Mouse (Mus musculus) kidney, adult 2 months (tissue): ENCODE results near the gene Sgf29.

Experiments
- CTCF ChIP-seq: fragments of 200-500 bp; conservative IDR thresholded peaks from 2 replicates; pipeline ENCODE4 v1.5.1; 2011; ENCODE audit warnings: low read depth, mild to moderate bottlenecking, control low read depth, low read length, moderate library complexity, mixed read lengths; ENCODE audit not compliant: insufficient read depth, insufficient read length
- POLR2A ChIP-seq: fragments of 200-500 bp; IDR thresholded peaks from one replicate; pipeline ENCODE4 v1.6.1; 2011; ENCODE audit warnings: low read depth, low read length, control low read depth

- TF ChIP-seq POLR2A (no peak), CTCF (no peak)
Measured at GRCm38 (mm10) chr7:126621452-126622359, 27.4 kb upstream of the Sgf29 start.
